Mouse (Mus musculus): ENCODE measurements around the gene Olfr94. TPM values are rescaled to one million over a fixed set of nuclear protein-coding genes. Genes with fewer than 3 reads are reported as not detected.

Gene Olfr94
- polyA plus RNA-seq, 1 experiment, result not detected

DNA sequence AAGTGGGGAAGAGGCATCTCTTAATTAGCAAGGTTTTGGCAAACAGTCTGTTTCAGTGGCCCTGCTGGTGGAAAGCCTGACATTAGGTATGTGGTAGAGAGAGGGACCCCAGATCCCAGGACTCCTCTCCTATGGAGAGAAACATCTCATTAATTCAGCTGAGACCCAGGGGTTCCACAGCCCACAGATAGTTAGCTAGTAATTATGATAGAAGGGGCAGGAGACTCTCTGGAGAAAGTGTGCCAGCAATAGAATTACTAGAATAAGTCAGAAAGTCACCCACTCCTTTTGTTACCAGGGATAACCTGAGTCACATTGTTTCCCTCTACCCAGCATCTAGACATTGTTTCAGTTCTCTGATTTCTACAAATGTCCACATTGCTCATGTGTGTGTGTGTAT, 39.4 kb downstream of the Olfr94 start, which contains the start of gene Olfr93:
Gene Olfr93, minus strand, starts transcription at position 101 of the 400 bp plus-strand sequence.
- no peak within 1 kb of the TSS for H3K4me3 ChIP-seq (ENCODE audit: insufficient read depth, low read length)

More for the DNA sequence above, 39.4 kb downstream of the Olfr94 start, which contains the start of gene Olfr93:
- no peak within 1 kb of the TSS for H3K27ac ChIP-seq (ENCODE audit: insufficient read depth, low read length)
- no peaks in the 10 kb centered on the region for H3K4me1 ChIP-seq (ENCODE audit: control insufficient read depth, insufficient read depth, low read length)
- TF ChIP-seq POLR2A (IDR thresholded peaks at IDR 0.05; ENCODE audit: extremely low read depth, insufficient read depth, low read length) (no peak), CTCF (IDR thresholded peaks at IDR 0.05; ENCODE audit: extremely low read depth, insufficient read depth, low read length) (no peak)

Other genes with a start within 250 kb of the Olfr94 start
- 184 and 193 TPM in 2 replicates for gene Ppp1r11, start 249.3 kb downstream of the Olfr94 start, polyA plus RNA-seq (2012; rRNA removed)
- gene Znrd1, start 242.4 kb downstream of the Olfr94 start, polyA plus RNA-seq (2012; rRNA removed), result 36.9 and 37.2 TPM in 2 replicates
- 5.4 and 7.1 TPM in 2 replicates for gene Znrd1as, start 242.4 kb downstream of the Olfr94 start, polyA plus RNA-seq (2012; rRNA removed)
- gene 2410137M14Rik, start 219.8 kb downstream of the Olfr94 start, polyA plus RNA-seq (2012; rRNA removed), result 0.85 and 1.0 TPM in 2 replicates
- 3.5 and 4.1 TPM in 2 replicates for gene H2-M5, start 211.5 kb downstream of the Olfr94 start, polyA plus RNA-seq (2012; rRNA removed)
- 25.2 and 29.3 TPM in 2 replicates for gene Zfp57, start 199.8 kb downstream of the Olfr94 start, polyA plus RNA-seq (2012; rRNA removed)
- 99.6 and 128 TPM in 2 replicates for gene Mog, start 177.6 kb downstream of the Olfr94 start, polyA plus RNA-seq (2012; rRNA removed)
- 481 and 483 TPM in 2 replicates for gene Gabbr1, start 155.0 kb downstream of the Olfr94 start, polyA plus RNA-seq (2012; rRNA removed)
- not detected in 2 replicates for gene Olfr90, start 112.5 kb downstream of the Olfr94 start, polyA plus RNA-seq (2012; rRNA removed)
- not detected in 2 replicates for gene Olfr91, start 102.7 kb downstream of the Olfr94 start, polyA plus RNA-seq (2012; rRNA removed)
- not detected in 2 replicates for gene Olfr92, start 80.9 kb downstream of the Olfr94 start, polyA plus RNA-seq (2012; rRNA removed)
- not detected in 2 replicates for gene Olfr93, start 39.5 kb downstream of the Olfr94 start, polyA plus RNA-seq (2012; rRNA removed)
- not detected in 2 replicates for gene Ubd, start 7.1 kb downstream of the Olfr94 start, polyA plus RNA-seq (2012; rRNA removed)
- gene Olfr95, start 12.1 kb upstream of the Olfr94 start, polyA plus RNA-seq (2012; rRNA removed), result 0.02 TPM in 1 of 2 replicates, not detected in the other
- gene Olfr96, start 19.2 kb upstream of the Olfr94 start, polyA plus RNA-seq (2012; rRNA removed), result not detected in 2 replicates
- not detected in 2 replicates for gene Olfr97, start 36.3 kb upstream of the Olfr94 start, polyA plus RNA-seq (2012; rRNA removed)
- not detected in 2 replicates for gene Olfr98, start 62.8 kb upstream of the Olfr94 start, polyA plus RNA-seq (2012; rRNA removed)
- gene H2-M3, start 69.2 kb upstream of the Olfr94 start, polyA plus RNA-seq (2012; rRNA removed), result 2.6 and 3.3 TPM in 2 replicates
- not detected in 2 replicates for gene Olfr99, start 82.5 kb upstream of the Olfr94 start, polyA plus RNA-seq (2012; rRNA removed)
- not detected in 2 replicates for gene Olfr101, start 103.3 kb upstream of the Olfr94 start, polyA plus RNA-seq (2012; rRNA removed)
- gene Olfr102, start 116.1 kb upstream of the Olfr94 start, polyA plus RNA-seq (2012; rRNA removed), result not detected in 2 replicates
- not detected in 2 replicates for gene Olfr103, start 138.7 kb upstream of the Olfr94 start, polyA plus RNA-seq (2012; rRNA removed)
- not detected in 2 replicates for gene Olfr104-ps, start 158.6 kb upstream of the Olfr94 start, polyA plus RNA-seq (2012; rRNA removed)
- not detected in 2 replicates for gene Olfr105-ps, start 178.0 kb upstream of the Olfr94 start, polyA plus RNA-seq (2012; rRNA removed)
- gene Olfr106-ps, start 189.4 kb upstream of the Olfr94 start, polyA plus RNA-seq (2012; rRNA removed), result not detected in 2 replicates
- not detected in 2 replicates for gene Olfr107, start 198.2 kb upstream of the Olfr94 start, polyA plus RNA-seq (2012; rRNA removed)
- not detected in 2 replicates for gene Olfr108, start 244.5 kb upstream of the Olfr94 start, polyA plus RNA-seq (2012; rRNA removed)